Mouse (Mus musculus): ENCODE data around the gene Aftph. TPM values are rescaled to one million over a fixed set of nuclear protein-coding genes. Genes with fewer than 3 reads are reported as not detected.
A peak's percentile ranks its signal among the peaks of the same experiment; 100 is the strongest.

Gene Aftph
- polyA plus RNA-seq, 1 experiment from 2014 or later, result 24.5 TPM

GRCm38 (mm10) chr11:20661652-20662051 is 79.7 kb downstream of the Aftph start:
- Histone ChIP-seq H3K36me3 (ENCODE audit: control insufficient read depth, insufficient read depth, low read length) (no peaks in the 10 kb centered on the region), H3K4me1 (ENCODE audit: control insufficient read depth, insufficient read depth, low read length) (peaks cover 4% of the 10 kb centered on the region; the same call in 1 of the 2 replicates), H3K4me2 (replicated peaks; ENCODE audit: low read depth, low read length) (no peak overlapping the region), H3K9ac (replicated peaks; ENCODE audit: low read depth, low read length) (no peak overlapping the region), H3K4me3 (ENCODE audit: low read depth, low read length) (no peak overlapping the region), H3K27ac (ENCODE audit: low read length) (no peak overlapping the region), H3K9me3 (ENCODE audit: control insufficient read depth, low read depth, low read length) (no peaks in the 10 kb centered on the region), H3K27me3 (ENCODE audit: control insufficient read depth, insufficient read depth, low read length) (no peaks in the 10 kb centered on the region)
- 48% methylated on average over 4 of the region's 4 CpGs for WGBS
- no peak for ATAC-seq (ENCODE audit: insufficient number of reproducible peaks, insufficient read depth, low FRiP score, low read depth)

- ATAC-seq (ENCODE audit: insufficient number of reproducible peaks, insufficient read depth, low FRiP score, low read depth), result no peak
- WGBS, result 70% methylated on average over 14 of the region's 14 CpGs
- no peaks in the 10 kb centered on the region for H3K9me3 ChIP-seq (ENCODE audit: control insufficient read depth, low read depth, low read length)
- H3K4me1 ChIP-seq (ENCODE audit: control insufficient read depth, insufficient read depth, low read length), result peaks cover 17% of the 10 kb centered on the region
- H3K27me3 ChIP-seq (ENCODE audit: control insufficient read depth, insufficient read depth, low read length), result no peaks in the 10 kb centered on the region
- H3K4me2 ChIP-seq (replicated peaks; ENCODE audit: low read depth, low read length), result no peak overlapping the region
- no peaks in the 10 kb centered on the region for H3K36me3 ChIP-seq (ENCODE audit: control insufficient read depth, insufficient read depth, low read length)
- H3K4me3 ChIP-seq (ENCODE audit: low read depth, low read length), result no peak overlapping the region
- no peak overlapping the region for H3K9ac ChIP-seq (replicated peaks; ENCODE audit: low read depth, low read length)
- no peak overlapping the region for H3K27ac ChIP-seq (ENCODE audit: low read length)
Observed at GRCm38 (mm10) chr11:20660111-20661097, 81.0 kb downstream of the Aftph start.

- 57% methylated on average over 3 of the region's 3 CpGs for WGBS
- no peak overlapping the region for H3K9ac ChIP-seq (replicated peaks; ENCODE audit: low read depth, low read length)
- no peak overlapping the region for H3K4me2 ChIP-seq (replicated peaks; ENCODE audit: low read depth, low read length)
- H3K36me3 ChIP-seq (ENCODE audit: control insufficient read depth, insufficient read depth, low read length), result no peaks in the 10 kb centered on the region; the same call in 1 of the 2 replicates
- no peaks in the 10 kb centered on the region for H3K9me3 ChIP-seq (ENCODE audit: control insufficient read depth, low read depth, low read length)
- no peak for ATAC-seq (ENCODE audit: insufficient number of reproducible peaks, insufficient read depth, low FRiP score, low read depth)
- H3K4me1 ChIP-seq (ENCODE audit: control insufficient read depth, insufficient read depth, low read length), result peaks cover 25% of the 10 kb centered on the region
- H3K27me3 ChIP-seq (ENCODE audit: control insufficient read depth, insufficient read depth, low read length), result no peaks in the 10 kb centered on the region
- H3K4me3 ChIP-seq (ENCODE audit: low read depth, low read length), result no peak overlapping the region
- H3K27ac ChIP-seq (ENCODE audit: low read length), result 0 out of 2 replicates have a peak overlapping the region, but pooled peaks have one; percentile 4
Observed at GRCm38 (mm10) chr11:20659094-20659493, 82.3 kb downstream of the Aftph start.

- H3K36me3 ChIP-seq (ENCODE audit: control insufficient read depth, insufficient read depth, low read length), result peaks cover 5% of the 10 kb centered on the region
- H3K27me3 ChIP-seq (ENCODE audit: control insufficient read depth, insufficient read depth, low read length), result no peaks in the 10 kb centered on the region
- 26% methylated on average over 10 of the region's 10 CpGs for WGBS
- no peaks in the 10 kb centered on the region for H3K9me3 ChIP-seq (ENCODE audit: control insufficient read depth, low read depth, low read length)
- H3K4me2 ChIP-seq (replicated peaks; ENCODE audit: low read depth, low read length), result peak overlapping the region; percentile 22
- H3K4me1 ChIP-seq (ENCODE audit: control insufficient read depth, insufficient read depth, low read length), result peaks cover 25% of the 10 kb centered on the region
- peak overlapping the region; percentile 84; the same call in 1 of the 2 replicates for H3K27ac ChIP-seq (ENCODE audit: low read length)
- no peak overlapping the region for H3K9ac ChIP-seq (replicated peaks; ENCODE audit: low read depth, low read length)
- ATAC-seq (ENCODE audit: insufficient number of reproducible peaks, insufficient read depth, low FRiP score, low read depth), result no peak
- peak overlapping the region; percentile 1; the same call in 1 of the 2 replicates for H3K4me3 ChIP-seq (ENCODE audit: low read depth, low read length)
Observed at GRCm38 (mm10) chr11:20656711-20657057, 84.7 kb downstream of the Aftph start.

GRCm38 (mm10) chr11:20655795-20656710 is 85.3 kb downstream of the Aftph start:
- H3K9me3 ChIP-seq (ENCODE audit: control insufficient read depth, low read depth, low read length), result no peaks in the 10 kb centered on the region
- peaks cover 30% of the 10 kb centered on the region for H3K4me1 ChIP-seq (ENCODE audit: control insufficient read depth, insufficient read depth, low read length)
- H3K9ac ChIP-seq (replicated peaks; ENCODE audit: low read depth, low read length), result no peak overlapping the region
- whole genome bisulfite sequencing, result 14% methylated on average over 18 of the region's 18 CpGs
- H3K4me3 ChIP-seq (ENCODE audit: low read depth, low read length), result 0 out of 2 replicates have a peak overlapping the region, but pooled peaks have one; percentile 1
- ATAC-seq (ENCODE audit: insufficient number of reproducible peaks, insufficient read depth, low FRiP score, low read depth), result peak; percentile 83
- H3K36me3 ChIP-seq (ENCODE audit: control insufficient read depth, insufficient read depth, low read length), result peaks cover 5% of the 10 kb centered on the region
- peak overlapping the region; percentile 22 for H3K4me2 ChIP-seq (replicated peaks; ENCODE audit: low read depth, low read length)
- H3K27ac ChIP-seq (ENCODE audit: low read length), result peak overlapping the region; percentile 84
- H3K27me3 ChIP-seq (ENCODE audit: control insufficient read depth, insufficient read depth, low read length), result no peaks in the 10 kb centered on the region

- H3K4me2 ChIP-seq (replicated peaks; ENCODE audit: low read depth, low read length), result no peak overlapping the region
- WGBS, result 50% methylated on average over 1 of the region's 1 CpGs
- H3K36me3 ChIP-seq (ENCODE audit: control insufficient read depth, insufficient read depth, low read length), result peaks cover 14% of the 10 kb centered on the region
- H3K27me3 ChIP-seq (ENCODE audit: control insufficient read depth, insufficient read depth, low read length), result no peaks in the 10 kb centered on the region
- H3K9ac ChIP-seq (replicated peaks; ENCODE audit: low read depth, low read length), result no peak overlapping the region
- no peak overlapping the region for H3K4me3 ChIP-seq (ENCODE audit: low read depth, low read length)
- H3K9me3 ChIP-seq (ENCODE audit: control insufficient read depth, low read depth, low read length), result no peaks in the 10 kb centered on the region
- H3K4me1 ChIP-seq (ENCODE audit: control insufficient read depth, insufficient read depth, low read length), result peaks cover 43% of the 10 kb centered on the region
- peak overlapping the region; percentile 58; the same call in 1 of the 2 replicates for H3K27ac ChIP-seq (ENCODE audit: low read length)
- no peak for ATAC-seq (ENCODE audit: insufficient number of reproducible peaks, insufficient read depth, low FRiP score, low read depth)
Observed at GRCm38 (mm10) chr11:20651166-20651565, 90.2 kb downstream of the Aftph start.

GRCm38 (mm10) chr11:20650006-20650639 is 91.3 kb downstream of the Aftph start:
- Histone ChIP-seq H3K4me1 (ENCODE audit: control insufficient read depth, insufficient read depth, low read length) (peaks cover 41% of the 10 kb centered on the region), H3K36me3 (ENCODE audit: control insufficient read depth, insufficient read depth, low read length) (peaks cover 14% of the 10 kb centered on the region), H3K4me2 (replicated peaks; ENCODE audit: low read depth, low read length) (no peak overlapping the region), H3K4me3 (ENCODE audit: low read depth, low read length) (no peak overlapping the region), H3K27ac (ENCODE audit: low read length) (no peak overlapping the region), H3K9me3 (ENCODE audit: control insufficient read depth, low read depth, low read length) (no peaks in the 10 kb centered on the region), H3K27me3 (ENCODE audit: control insufficient read depth, insufficient read depth, low read length) (no peaks in the 10 kb centered on the region), H3K9ac (replicated peaks; ENCODE audit: low read depth, low read length) (no peak overlapping the region)
- ATAC-seq (ENCODE audit: insufficient number of reproducible peaks, insufficient read depth, low FRiP score, low read depth), result no peak
- WGBS, result 88% methylated on average over 17 of the region's 17 CpGs

- Histone ChIP-seq H3K9me3 (ENCODE audit: control insufficient read depth, low read depth, low read length) (no peaks in the 10 kb centered on the region), H3K4me1 (ENCODE audit: control insufficient read depth, insufficient read depth, low read length) (peaks cover 35% of the 10 kb centered on the region)
- WGBS, result 85% methylated on average over 5 of the region's 5 CpGs
Observed at GRCm38 (mm10) chr11:20649477-20649876, 91.9 kb downstream of the Aftph start.

More at GRCm38 (mm10) chr11:20649477-20649876, 91.9 kb downstream of the Aftph start:
- no peak overlapping the region for H3K27ac ChIP-seq (ENCODE audit: low read length)
- H3K4me2 ChIP-seq (replicated peaks; ENCODE audit: low read depth, low read length), result no peak overlapping the region
- no peak overlapping the region for H3K4me3 ChIP-seq (ENCODE audit: low read depth, low read length)
- H3K9ac ChIP-seq (replicated peaks; ENCODE audit: low read depth, low read length), result no peak overlapping the region
- H3K36me3 ChIP-seq (ENCODE audit: control insufficient read depth, insufficient read depth, low read length), result peaks cover 14% of the 10 kb centered on the region
- no peak for ATAC-seq (ENCODE audit: insufficient number of reproducible peaks, insufficient read depth, low FRiP score, low read depth)
- no peaks in the 10 kb centered on the region for H3K27me3 ChIP-seq (ENCODE audit: control insufficient read depth, insufficient read depth, low read length)

Data from stomach, embryonic 14.5 days (tissue).